Mouse (Mus musculus) stomach, embryonic 15.5 days (tissue): ENCODE results near the gene Pdlim4. TPM values are rescaled to one million over a fixed set of nuclear protein-coding genes. Genes with fewer than 3 reads are reported as not detected.
A peak's percentile ranks its signal among the peaks of the same experiment; 100 is the strongest.

Source experiments
- ATAC-seq: fragments of 200-750 bp; cut with Nextera tagmentation; 2 replicates; pipeline ENCODE4 v1.8.0; 2017; ENCODE audit warnings: low read depth, moderate number of reproducible peaks, moderate TSS enrichment; ENCODE audit not compliant: insufficient read depth, low FRiP score
- H3K27ac ChIP-seq: fragments of 300-500 bp; sonication (generic); 2 replicates; pipeline ENCODE4 v1.5.1; 2015; ENCODE audit warnings: mild to moderate bottlenecking, inconsistent platforms
- H3K27me3 ChIP-seq: fragments of 300-500 bp; sonication (generic); replicated peaks from 2 replicates; pipeline ENCODE4 v1.6.1; 2015; ENCODE audit warnings: inconsistent platforms
- H3K36me3 ChIP-seq: fragments of 300-500 bp; sonication (generic); 2 replicates; pipeline ENCODE4 v1.6.1; 2015; ENCODE audit warnings: inconsistent platforms
- H3K4me1 ChIP-seq: fragments of 300-500 bp; sonication (generic); 2 replicates; pipeline ENCODE4 v1.6.1; 2015; ENCODE audit warnings: inconsistent platforms
- H3K4me2 ChIP-seq: fragments of 300-500 bp; sonication (generic); 2 replicates; pipeline ENCODE4 v1.6.1; 2015; ENCODE audit warnings: mild to moderate bottlenecking, inconsistent platforms
- H3K4me3 ChIP-seq: fragments of 300-500 bp; sonication (generic); replicated peaks from 2 replicates; pipeline ENCODE4 v1.5.1; 2015; ENCODE audit warnings: inconsistent platforms
- H3K9ac ChIP-seq: fragments of 300-500 bp; sonication (generic); 2 replicates; pipeline ENCODE4 v1.6.1; 2015; ENCODE audit warnings: inconsistent platforms
- H3K9me3 ChIP-seq: fragments of 300-500 bp; sonication (generic); 2 replicates; pipeline ENCODE4 v1.6.1; 2016; ENCODE audit warnings: inconsistent platforms
- WGBS: fragments of 180-500 bp; shearing (Covaris S2); methylation state at CpG from one replicate; pipeline ENCODE4 v1.1.7; 2015; 5-methylcytosine and 5-hydroxymethylcytosine counted together
- polyA plus RNA-seq: library from polyadenylated mRNA; unstranded; fragments of >200 nt; fragmentation: Nextera tagmentation; extraction: Ambion mirVana; gene quantifications from 2 replicates; pipeline ENCODE4 v1.2.1, GENCODE M21; 2015

The Pdlim4 gene
- polyA plus RNA-seq, 1 experiment from 2014 or later: 52.0 TPM

- H3K4me3 ChIP-seq: no peak overlapping the region
- no peaks in the 10 kb centered on the region for H3K36me3 ChIP-seq
- WGBS: 71% methylated on average over 1 of the region's 1 CpGs
- no peak overlapping the region for H3K27ac ChIP-seq
- H3K9me3 ChIP-seq: no peaks in the 10 kb centered on the region
- no peaks in the 10 kb centered on the region for H3K27me3 ChIP-seq
- no peak overlapping the region for H3K4me2 ChIP-seq
- no peak for ATAC-seq
- H3K9ac ChIP-seq: no peak overlapping the region
- peaks cover 6% of the 10 kb centered on the region; the same call in 1 of the 2 replicates for H3K4me1 ChIP-seq
Measured at GRCm38 (mm10) chr11:54090091-54090879, 21.5 kb upstream of the Pdlim4 start.

- Histone ChIP-seq H3K4me2 (no peak overlapping the region), H3K27me3 (no peaks in the 10 kb centered on the region), H3K9ac (no peak overlapping the region), H3K27ac (no peak overlapping the region), H3K36me3 (no peaks in the 10 kb centered on the region), H3K9me3 (no peaks in the 10 kb centered on the region), H3K4me1 (peaks cover 6% of the 10 kb centered on the region; the same call in 1 of the 2 replicates), H3K4me3 (no peak overlapping the region)
- ATAC-seq: peak; percentile 40; the same call in 1 of the 2 replicates
- 50% methylated on average over 5 of the region's 5 CpGs for WGBS
Measured at GRCm38 (mm10) chr11:54088947-54089317, 20.1 kb upstream of the Pdlim4 start.

- Histone ChIP-seq H3K9me3 (no peaks in the 10 kb centered on the region), H3K4me2 (no peak overlapping the region), H3K27me3 (no peaks in the 10 kb centered on the region), H3K4me1 (peaks cover 6% of the 10 kb centered on the region; the same call in 1 of the 2 replicates), H3K4me3 (no peak overlapping the region), H3K9ac (no peak overlapping the region), H3K27ac (no peak overlapping the region), H3K36me3 (no peaks in the 10 kb centered on the region)
- no peak for ATAC-seq
- WGBS: 76% methylated on average over 7 of the region's 7 CpGs
Measured at GRCm38 (mm10) chr11:54088253-54088946, 19.6 kb upstream of the Pdlim4 start.

- Histone ChIP-seq H3K4me3 (no peak overlapping the region), H3K4me1 (0 out of 2 replicates have a peak, but pooled peaks cover 3% of the 10 kb centered on the region), H3K9ac (no peak overlapping the region), H3K27ac (no peak overlapping the region), H3K4me2 (no peak overlapping the region), H3K36me3 (no peaks in the 10 kb centered on the region), H3K9me3 (no peaks in the 10 kb centered on the region), H3K27me3 (no peaks in the 10 kb centered on the region)
- WGBS: 56% methylated on average over 5 of the region's 5 CpGs
- no peak for ATAC-seq
Measured at GRCm38 (mm10) chr11:54085816-54086215, 17.0 kb upstream of the Pdlim4 start.

- Histone ChIP-seq H3K27me3 (no peaks in the 10 kb centered on the region), H3K9me3 (no peaks in the 10 kb centered on the region), H3K4me1 (0 out of 2 replicates have a peak, but pooled peaks cover 3% of the 10 kb centered on the region), H3K4me3 (no peak overlapping the region), H3K4me2 (no peak overlapping the region), H3K9ac (no peak overlapping the region), H3K27ac (no peak overlapping the region), H3K36me3 (no peaks in the 10 kb centered on the region)
- WGBS: 91% methylated on average over 1 of the region's 1 CpGs
- no peak for ATAC-seq
Measured at GRCm38 (mm10) chr11:54084976-54085375, 16.2 kb upstream of the Pdlim4 start.

- Histone ChIP-seq H3K9me3 (no peaks in the 10 kb centered on the region), H3K4me3 (no peak overlapping the region), H3K9ac (no peak overlapping the region), H3K4me1 (no peaks in the 10 kb centered on the region), H3K36me3 (no peaks in the 10 kb centered on the region), H3K27ac (no peak overlapping the region), H3K4me2 (no peak overlapping the region), H3K27me3 (no peaks in the 10 kb centered on the region)
- ATAC-seq: no peak
- 91% methylated on average over 5 of the region's 5 CpGs for WGBS
Measured at GRCm38 (mm10) chr11:54082725-54083124, 13.9 kb upstream of the Pdlim4 start.

GRCm38 (mm10) chr11:54080435-54080834 lies 11.6 kb upstream of the Pdlim4 start:
- ATAC-seq: peak; percentile 50; the same call in 1 of the 2 replicates
- 32% methylated on average over 7 of the region's 7 CpGs for WGBS
- no peaks in the 10 kb centered on the region for H3K4me1 ChIP-seq
- no peaks in the 10 kb centered on the region for H3K36me3 ChIP-seq
- H3K4me2 ChIP-seq: no peak overlapping the region
- H3K27ac ChIP-seq: no peak overlapping the region; the same call in 1 of the 2 replicates
- no peak overlapping the region for H3K9ac ChIP-seq
- H3K4me3 ChIP-seq: no peak overlapping the region
- no peaks in the 10 kb centered on the region for H3K9me3 ChIP-seq
- H3K27me3 ChIP-seq: no peaks in the 10 kb centered on the region

- no peak for ATAC-seq
- H3K4me2 ChIP-seq: no peak overlapping the region
- 94% methylated on average over 1 of the region's 1 CpGs for WGBS
- no peak overlapping the region for H3K27ac ChIP-seq
- no peaks in the 10 kb centered on the region for H3K36me3 ChIP-seq
- no peak overlapping the region for H3K9ac ChIP-seq
- H3K4me1 ChIP-seq: peaks cover 13% of the 10 kb centered on the region; the same call in 1 of the 2 replicates
- no peak overlapping the region for H3K4me3 ChIP-seq
- H3K9me3 ChIP-seq: no peaks in the 10 kb centered on the region
- no peaks in the 10 kb centered on the region; the same call in 1 of the 2 replicates for H3K27me3 ChIP-seq
Measured at GRCm38 (mm10) chr11:54076101-54076500, 7.3 kb upstream of the Pdlim4 start.

- WGBS: 78% methylated on average over 6 of the region's 6 CpGs
- Histone ChIP-seq H3K4me3 (no peak overlapping the region), H3K36me3 (no peaks in the 10 kb centered on the region), H3K4me2 (no peak overlapping the region), H3K27ac (no peak overlapping the region), H3K9ac (no peak overlapping the region), H3K9me3 (no peaks in the 10 kb centered on the region), H3K4me1 (peaks cover 13% of the 10 kb centered on the region; the same call in 1 of the 2 replicates), H3K27me3 (no peaks in the 10 kb centered on the region; the same call in 1 of the 2 replicates)
- ATAC-seq: no peak
Measured at GRCm38 (mm10) chr11:54075353-54075752, 6.5 kb upstream of the Pdlim4 start.

- H3K27ac ChIP-seq: no peak overlapping the region
- no peak overlapping the region for H3K4me3 ChIP-seq
- H3K4me1 ChIP-seq: peaks cover 20% of the 10 kb centered on the region; the same call in 1 of the 2 replicates
- no peak overlapping the region for H3K9ac ChIP-seq
- peak; percentile 19; the same call in 1 of the 2 replicates for ATAC-seq
- no peaks in the 10 kb centered on the region; the same call in 1 of the 2 replicates for H3K27me3 ChIP-seq
- no peaks in the 10 kb centered on the region for H3K9me3 ChIP-seq
- no peaks in the 10 kb centered on the region for H3K36me3 ChIP-seq
- 43% methylated on average over 4 of the region's 4 CpGs for WGBS
- no peak overlapping the region; the same call in 1 of the 2 replicates for H3K4me2 ChIP-seq
Measured at GRCm38 (mm10) chr11:54073291-54073690, 4.5 kb upstream of the Pdlim4 start.

- no peak for ATAC-seq
- Histone ChIP-seq H3K27me3 (no peaks in the 10 kb centered on the region; the same call in 1 of the 2 replicates), H3K4me3 (no peak overlapping the region), H3K27ac (no peak overlapping the region), H3K4me2 (no peak overlapping the region), H3K36me3 (no peaks in the 10 kb centered on the region), H3K9ac (no peak overlapping the region), H3K4me1 (peaks cover 34% of the 10 kb centered on the region), H3K9me3 (no peaks in the 10 kb centered on the region)
- WGBS: 81% methylated on average over 5 of the region's 5 CpGs
Measured at GRCm38 (mm10) chr11:54071726-54072445, 3.1 kb upstream of the Pdlim4 start.
